Mouse (Mus musculus) liver, adult 10 weeks (tissue): ENCODE results near the gene Gm49394. TPM values are rescaled to one million over a fixed set of nuclear protein-coding genes. Genes with fewer than 3 reads are reported as not detected.

Experiments
- polyA plus RNA-seq: library from polyadenylated mRNA; stranded (reverse); fragments of 350-450 nt; fragmentation: Illumina TruSeq; extraction: RNeasy Lipid Tissue Mini Kit (QIAGEN cat#74804); gene quantifications from one replicate; pipeline ENCODE4 v1.2.3, GENCODE M21; 2014; ENCODE audit warnings: low read depth, low replicate concordance

Gene Gm49394
- polyA plus RNA-seq = not detected

DNA sequence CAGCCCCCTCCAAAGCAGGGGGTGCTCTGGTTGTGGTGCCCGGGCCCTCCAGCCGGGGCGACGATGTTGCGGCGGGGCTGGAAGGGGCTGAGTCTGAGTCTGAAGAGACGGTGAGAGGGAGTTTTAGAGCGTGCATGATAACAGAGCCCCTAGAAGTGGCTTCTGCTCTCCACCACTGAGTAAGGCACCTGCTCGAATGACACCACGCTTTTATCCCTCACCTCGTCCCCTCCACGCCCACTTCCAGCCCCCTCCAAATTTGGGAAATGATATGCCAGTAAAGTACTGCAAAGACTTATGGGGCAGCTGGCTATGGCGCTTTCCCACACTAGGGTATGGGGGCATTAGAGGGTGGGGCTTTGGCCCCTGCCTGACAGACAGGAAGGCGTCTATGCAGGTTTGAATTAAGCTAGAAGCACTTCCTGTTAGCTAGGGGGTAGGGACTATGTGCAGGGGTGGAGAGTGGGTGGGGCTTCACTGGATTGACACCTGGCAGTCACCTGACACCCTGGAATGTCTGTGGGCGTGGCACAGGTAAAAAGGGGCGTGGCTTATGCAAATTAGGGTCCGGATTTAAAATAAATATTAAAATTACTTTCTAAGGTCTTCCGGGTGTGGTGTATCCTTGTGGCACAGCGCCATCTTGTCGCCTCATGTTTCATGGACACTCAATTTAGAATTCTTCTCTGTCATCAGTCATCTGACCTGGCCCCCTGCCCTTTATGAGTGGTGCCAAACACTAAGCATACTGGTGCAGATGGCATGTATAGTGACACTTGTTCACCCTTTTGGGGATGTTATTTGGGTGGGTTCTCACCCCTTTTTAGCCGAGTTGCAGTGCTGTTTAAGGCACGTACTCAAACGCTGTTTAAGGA is at the start of gene Gm49394:
Gene Gm49394 (minus strand): TSS at position 192 of the 875 bp plus-strand sequence.

DNA sequence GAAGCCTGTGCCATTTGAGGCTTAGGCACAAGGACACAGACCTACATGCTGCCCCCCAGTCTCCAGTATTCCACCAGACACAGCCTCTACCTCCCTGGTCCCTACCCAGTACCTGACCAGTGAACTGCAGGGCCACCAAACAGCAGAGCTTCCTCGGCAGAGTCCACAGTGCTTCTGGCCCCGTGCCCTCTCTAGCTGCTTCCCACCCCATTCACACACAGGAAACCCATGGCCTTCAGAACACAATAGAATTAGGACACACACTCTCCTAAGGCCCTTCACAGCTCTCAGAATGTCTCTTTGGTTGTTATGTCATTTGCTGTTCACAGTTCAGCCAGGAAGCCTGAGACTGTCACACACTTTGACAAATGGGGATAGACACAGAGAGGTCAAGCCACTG is 3.1 kb downstream of the Gm49394 start, which contains the start of gene Igf2:
Gene Igf2 (minus strand): TSS at position 158 of the 400 bp plus-strand sequence.

Other genes with a start within 250 kb of the Gm49394 start
- not detected for gene Syt8, start 235.1 kb downstream of the Gm49394 start, polyA plus RNA-seq
- gene Tnni2, start 228.1 kb downstream of the Gm49394 start, polyA plus RNA-seq = not detected
- 0.87 TPM for gene Lsp1, start 209.1 kb downstream of the Gm49394 start, polyA plus RNA-seq
- not detected for gene Tnnt3, start 171.1 kb downstream of the Gm49394 start, polyA plus RNA-seq
- 6.3 TPM for gene Mrpl23, start 137.3 kb downstream of the Gm49394 start, polyA plus RNA-seq
- 0.19 TPM for gene Igf2, start 3.1 kb downstream of the Gm49394 start, polyA plus RNA-seq
- not detected for gene Ins2, start 73.4 kb upstream of the Gm49394 start, polyA plus RNA-seq